Mouse (Mus musculus) lung, adult 18-20 months (tissue): ENCODE measurements around the gene Mlph.
A peak's percentile ranks its signal among the peaks of the same experiment; 100 is the strongest.

Experiments used
- DNase-seq, 2 experiments: peaks; one replicate each; pipeline ENCODE4 v3.0.0; 2022; ENCODE audit warnings: mixed read lengths in 2 of 2

The Mlph gene

DNA sequence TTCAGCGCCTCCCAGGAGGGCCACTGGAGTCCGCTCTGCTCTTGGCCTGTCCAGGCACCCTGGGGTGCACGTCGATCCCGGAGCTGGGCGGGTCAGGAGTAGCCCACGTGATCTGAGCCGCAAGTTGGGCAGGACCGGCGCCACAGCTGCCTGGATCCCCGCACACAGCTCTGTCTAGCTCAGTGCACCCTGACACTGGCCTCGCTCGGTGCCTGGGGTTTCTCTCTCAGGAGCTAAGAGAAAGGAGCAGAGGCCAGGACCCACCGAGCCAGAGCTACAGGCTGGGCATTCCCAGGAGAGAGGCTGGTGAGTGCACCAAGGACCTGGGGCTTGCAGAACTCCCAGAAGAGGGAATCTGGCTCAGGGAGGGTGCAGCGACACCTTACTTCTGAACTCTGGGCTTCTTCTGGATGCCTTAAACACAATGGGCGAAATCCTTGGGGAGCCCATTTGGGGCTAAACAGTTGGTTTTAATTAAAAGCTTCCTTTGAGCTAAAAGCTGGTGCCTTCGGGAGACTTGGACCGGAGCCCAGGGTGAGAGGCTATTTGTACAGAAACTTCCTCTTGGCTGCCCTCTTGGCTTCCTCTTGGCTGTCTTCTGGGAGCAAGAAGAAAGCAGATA, at the start of gene Mlph:
TSS of gene Mlph (plus strand) at position 138 of the 622 bp plus-strand sequence.
- peak; percentile 75 to 81 for DNase-seq

DNA sequence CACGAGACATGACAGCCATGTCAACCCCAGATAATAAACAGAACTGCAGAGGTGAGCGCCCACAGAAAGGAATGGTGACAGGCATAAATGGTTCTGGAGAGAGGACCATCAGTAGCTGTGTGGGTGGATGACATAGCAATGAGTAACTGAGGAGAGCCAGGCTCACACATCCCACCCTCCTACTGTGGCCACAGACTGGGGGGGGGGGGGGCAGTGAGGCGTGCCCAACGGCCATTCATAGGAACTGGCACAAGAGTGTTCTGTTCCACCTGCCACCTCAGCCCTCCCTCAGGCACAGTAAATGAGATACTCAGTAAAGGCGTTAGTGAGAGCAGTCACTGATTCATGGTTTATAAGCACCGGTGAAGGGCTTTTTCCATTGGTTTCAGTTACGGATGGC, 48.2 kb upstream of the Mlph start:
- no peak for DNase-seq

DNA sequence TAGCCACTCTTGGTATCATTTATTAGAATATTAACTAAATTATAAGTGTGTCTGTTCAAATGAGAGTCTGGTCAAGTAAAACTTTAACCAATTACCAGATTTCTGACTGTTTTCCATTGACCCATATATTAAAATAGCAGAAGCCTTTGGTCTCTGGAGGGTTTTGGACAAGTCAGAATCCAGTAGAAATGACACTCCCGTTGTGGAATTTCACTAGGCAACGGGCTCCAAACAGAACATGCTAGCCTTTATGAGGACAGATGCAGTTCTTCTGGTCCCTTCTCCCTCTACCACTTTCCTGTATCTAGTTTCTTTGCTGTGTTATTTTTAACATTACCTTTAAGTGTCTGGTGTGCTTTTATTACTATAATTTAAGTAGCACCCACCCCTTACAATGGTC, 44.3 kb upstream of the Mlph start:
- no peak for DNase-seq

DNA sequence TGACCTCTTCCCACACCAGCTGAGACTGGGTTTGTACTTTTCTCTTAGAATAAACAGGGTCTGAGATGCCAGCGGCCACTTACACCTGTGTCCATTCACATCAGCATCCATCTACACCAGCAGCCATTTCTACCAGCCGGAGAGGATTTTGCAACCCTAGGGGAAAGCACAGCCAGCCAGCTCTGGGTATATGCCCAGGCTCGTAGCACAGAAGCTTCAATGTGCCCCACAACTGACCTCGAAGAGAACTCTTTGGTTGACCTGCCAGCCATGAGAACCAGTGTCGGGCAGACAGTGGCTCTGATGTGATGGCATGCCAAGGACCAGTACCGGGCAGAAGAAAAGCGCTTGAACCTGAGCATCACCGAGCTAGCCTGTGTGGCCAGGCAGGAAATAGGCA, 39.5 kb upstream of the Mlph start:
- no peak for DNase-seq

DNA sequence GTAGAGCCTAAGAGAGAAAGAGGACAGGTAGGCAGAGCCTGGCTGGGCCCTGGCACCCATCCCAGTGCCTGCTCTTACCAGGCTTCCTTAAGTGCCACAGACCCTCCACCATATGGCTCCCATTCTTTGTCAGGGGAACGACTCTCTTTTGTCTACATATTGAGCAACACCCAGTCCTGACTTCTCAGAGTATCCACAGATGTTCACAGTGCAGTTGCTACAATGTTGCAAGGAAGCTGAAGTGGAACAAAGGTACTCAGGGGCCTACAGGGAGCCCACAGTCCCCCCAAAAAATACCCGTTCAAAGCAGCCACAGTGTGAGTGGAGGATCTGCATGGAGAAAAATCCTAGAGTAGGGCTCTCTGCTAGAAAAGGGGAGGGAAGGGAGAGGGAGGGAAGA, 38.9 kb upstream of the Mlph start:
- DNase-seq: peak in 1 of 2 experiments; percentile 28

DNA sequence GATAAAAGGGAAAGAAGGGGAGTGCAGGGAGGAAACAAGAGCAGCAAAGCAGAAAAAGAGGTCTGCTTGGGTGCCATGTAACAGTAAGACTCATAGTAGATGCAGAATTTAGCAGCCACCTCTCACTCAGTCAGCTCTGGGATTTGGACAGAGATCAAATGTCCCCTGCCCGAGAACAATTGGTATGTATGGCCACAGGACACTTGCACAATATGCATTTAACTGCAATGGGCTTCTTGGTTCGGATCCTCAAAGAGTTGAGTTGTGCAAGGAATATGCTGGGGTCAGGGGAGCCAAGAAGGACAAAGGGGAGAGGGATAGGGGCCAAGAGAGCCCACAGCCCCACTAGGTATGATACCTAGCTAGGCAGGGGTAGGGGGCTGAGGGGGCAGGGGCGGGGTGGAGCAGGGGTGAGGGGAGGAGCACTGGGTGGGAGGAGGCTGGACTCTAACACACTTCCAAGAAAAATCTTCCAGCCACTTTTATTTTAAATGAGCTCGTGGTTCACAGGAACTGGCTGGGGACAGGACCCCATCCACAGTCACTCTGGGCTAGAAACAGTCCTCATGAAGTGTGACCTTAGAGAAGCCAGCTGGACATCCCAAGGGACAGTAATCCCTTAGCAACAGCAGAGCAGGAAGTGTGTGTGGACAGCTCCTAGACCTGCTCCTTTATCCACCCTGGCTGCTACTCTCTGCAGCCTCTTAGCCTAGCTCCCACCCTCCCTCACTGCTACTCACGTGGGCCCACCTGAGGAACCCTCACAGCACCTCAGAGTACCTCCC, 38.2 kb upstream of the Mlph start:
- peak; percentile 37 to 67 for DNase-seq

DNA sequence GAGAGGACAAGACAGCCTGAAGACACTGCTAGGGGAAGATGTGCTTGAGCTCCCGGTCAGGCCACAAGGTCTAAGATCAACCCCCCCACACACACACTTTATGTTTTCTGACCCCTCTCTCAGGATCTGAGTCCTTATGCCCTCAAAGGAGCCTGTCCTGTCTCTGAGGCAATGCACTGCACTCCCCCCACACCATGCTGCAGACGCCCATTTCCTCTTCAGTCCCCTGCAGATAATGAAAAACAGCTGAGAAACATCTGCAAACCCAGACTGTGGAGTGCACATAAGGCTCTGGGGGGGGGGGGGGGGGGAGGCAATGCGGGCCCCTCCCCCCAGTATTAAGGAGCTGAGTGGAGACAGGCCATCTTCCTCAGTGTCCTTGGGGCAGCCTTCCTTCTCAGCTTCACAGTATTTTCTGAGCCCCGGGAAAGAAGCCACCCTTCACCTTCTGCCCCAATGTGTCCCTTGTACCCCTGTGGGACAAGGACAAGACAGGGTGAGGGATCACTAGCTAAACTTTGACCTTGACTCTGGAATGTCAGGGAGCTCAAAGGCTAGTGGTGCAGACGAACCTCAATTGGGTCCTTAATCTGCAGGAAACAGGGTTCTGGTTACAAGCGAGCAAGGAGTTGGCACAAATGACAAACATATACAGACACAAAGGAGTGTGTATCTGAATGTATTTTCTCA, 29.0 kb upstream of the Mlph start:
- DNase-seq: no peak

DNA sequence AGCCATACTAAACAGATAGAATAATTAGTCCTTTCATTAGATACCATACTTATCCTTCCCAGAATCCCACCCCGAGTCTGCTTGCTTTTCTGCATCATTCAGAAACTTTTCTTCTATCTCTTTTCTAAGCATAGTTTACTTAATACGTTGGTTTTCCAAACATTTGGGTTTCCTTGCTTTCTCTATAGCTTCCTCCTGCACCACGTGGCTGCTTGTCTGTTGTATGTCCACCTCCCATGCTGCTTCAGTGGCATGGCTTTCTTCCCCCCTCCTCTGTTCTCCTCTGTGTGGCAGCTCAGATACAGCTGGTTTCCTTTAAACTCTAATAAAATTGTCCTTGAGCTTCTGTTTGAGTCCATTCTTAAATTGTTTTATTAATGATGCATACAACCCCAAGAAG, 20.4 kb upstream of the Mlph start:
- DNase-seq: no peak

DNA sequence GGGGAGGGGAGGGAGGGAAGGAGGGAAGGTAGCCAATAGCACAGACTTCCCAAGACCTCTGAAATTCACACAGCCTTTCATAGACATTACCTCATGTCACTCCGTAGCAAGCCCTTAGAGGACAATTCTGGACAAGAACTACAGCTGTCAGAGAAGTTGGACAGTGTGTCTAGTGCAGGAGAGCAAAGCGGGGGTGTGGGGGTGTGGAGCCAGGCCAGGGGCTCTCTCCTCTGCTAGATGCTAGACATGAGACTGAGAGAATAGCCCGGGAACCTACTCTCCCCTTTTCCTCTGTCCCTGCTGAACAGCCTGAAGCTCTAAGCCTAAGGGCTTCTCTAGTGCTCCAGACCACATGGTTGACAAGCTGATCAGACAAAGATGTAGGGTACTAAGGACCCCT, 19.9 kb upstream of the Mlph start:
- DNase-seq: no peak

DNA sequence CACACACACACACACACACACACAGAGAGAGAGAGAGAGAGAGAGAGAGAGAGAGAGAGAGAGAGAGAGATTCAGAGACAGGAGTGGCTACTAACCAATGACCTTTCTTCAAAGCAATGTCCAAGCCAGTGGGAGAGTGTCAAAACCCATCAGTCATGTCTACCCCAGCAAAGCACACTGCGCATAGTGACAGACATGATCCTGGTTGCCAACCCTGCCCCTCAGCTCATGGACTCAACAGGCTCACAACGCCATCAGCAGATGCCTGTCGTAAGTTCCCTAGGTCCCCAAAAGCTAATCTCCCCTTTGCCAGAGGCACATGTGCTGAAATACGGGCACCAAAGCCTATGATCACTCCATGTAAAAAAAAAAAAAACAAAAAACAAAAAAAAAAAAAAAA, 18.6 kb upstream of the Mlph start:
- no peak for DNase-seq

DNA sequence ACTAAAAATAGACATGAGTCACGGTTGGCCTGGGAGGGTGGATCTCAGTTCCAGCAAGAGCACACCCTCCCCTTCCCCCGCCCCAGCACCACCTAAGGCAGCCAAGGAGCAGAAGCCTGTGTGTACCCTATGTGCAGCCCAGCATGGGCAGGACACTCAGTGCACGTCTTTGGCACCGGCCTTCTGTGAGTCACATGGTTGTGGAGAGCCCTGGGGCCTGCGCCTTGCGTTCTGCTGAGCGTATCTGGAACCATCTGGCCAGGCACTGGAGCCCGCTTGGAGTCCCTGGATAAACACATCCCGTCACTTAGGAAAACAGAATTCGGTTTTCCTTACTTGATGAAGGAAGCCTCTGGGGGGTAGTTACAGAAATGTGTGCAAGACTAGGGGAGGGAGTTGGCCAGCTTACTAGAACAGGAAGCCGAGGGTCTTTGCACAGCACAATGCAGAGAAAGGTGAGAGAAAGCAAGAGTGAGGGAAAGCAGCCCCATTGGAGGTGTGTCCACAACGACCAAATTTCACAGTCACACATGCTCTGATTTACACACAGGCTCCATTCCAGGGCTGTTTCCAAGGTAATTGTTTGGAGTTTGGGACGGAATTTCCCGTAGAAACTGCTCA, 18.0 kb upstream of the Mlph start:
- peak; percentile 65 to 75 for DNase-seq

DNA sequence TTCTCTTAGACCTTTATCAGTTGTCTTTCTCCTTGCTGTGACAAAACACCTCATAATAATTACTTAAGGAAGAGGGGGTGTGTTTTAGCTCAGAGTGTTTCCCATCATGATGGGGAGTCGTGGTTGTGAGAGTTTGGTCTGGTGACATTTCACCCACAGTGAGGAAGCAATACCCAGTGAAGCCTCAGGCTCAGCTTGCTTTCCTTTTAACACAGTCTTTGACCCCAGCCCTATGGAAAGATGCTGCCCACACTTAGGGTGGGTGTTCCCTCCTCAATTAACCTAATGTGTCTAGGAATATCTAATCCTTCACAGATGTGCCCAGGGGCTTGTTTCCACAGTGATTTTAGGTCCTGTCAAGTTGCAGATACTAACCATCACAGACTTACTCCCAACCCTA, 16.9 kb upstream of the Mlph start:
- no peak for DNase-seq

DNA sequence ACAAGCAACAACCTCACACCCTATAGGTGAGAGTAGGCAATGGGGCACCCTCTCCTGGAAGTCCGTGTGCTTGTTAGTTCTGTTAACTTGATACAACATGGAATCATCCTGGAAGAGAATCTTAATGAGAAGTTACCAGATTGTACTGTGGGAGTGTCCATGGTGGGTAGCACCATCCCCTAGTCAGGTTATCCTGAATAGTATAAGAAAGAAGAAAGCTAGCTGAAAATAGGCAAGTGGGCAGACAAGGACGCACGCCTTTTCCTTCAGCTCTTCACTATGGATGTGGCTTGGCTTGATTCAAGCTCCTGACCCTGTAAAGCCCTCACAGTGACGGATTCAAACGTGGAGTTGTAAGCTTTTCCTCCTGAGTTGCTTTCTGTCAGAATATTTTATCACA, 15.1 kb upstream of the Mlph start:
- no peak for DNase-seq

DNA sequence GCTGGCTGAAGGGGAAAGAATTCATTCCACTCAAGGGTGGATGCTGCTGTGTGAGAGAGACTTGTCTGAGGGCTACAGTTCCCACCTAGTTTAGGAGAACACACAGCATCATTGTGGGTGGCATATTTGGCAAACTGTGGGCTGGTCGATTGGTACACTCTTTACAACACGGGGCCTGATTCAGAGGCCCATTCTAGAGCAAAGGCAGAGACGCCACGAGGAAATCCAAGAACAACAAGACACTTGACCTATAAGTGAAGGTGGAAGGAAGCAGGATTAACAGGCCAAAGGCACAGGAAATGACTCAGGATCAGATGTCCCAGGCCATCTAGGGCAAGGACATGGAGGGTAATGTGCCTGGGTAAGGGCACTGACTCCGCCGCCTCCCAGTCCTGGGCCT, 14.5 kb upstream of the Mlph start:
- DNase-seq: peak; percentile 46 to 50

DNA sequence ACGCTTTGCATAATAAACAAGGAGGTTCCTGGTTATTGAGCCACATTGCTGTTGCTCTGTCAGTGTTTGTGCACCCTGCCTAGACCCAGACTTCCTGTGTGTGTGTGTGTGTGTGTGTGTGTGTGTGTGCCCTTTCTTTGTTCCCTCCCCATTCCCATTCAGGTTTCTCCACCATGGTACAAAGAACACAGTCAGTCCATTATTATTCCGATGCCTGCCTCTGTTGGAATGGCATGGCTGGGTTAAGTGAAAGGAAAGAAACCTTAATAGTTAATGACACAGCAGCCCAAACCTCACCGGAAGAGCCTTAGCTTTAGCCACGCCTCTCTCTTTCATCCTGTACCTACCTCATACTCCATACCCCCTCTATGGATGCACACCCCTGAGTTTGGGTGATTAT, 13.6 kb upstream of the Mlph start:
- no peak for DNase-seq

DNA sequence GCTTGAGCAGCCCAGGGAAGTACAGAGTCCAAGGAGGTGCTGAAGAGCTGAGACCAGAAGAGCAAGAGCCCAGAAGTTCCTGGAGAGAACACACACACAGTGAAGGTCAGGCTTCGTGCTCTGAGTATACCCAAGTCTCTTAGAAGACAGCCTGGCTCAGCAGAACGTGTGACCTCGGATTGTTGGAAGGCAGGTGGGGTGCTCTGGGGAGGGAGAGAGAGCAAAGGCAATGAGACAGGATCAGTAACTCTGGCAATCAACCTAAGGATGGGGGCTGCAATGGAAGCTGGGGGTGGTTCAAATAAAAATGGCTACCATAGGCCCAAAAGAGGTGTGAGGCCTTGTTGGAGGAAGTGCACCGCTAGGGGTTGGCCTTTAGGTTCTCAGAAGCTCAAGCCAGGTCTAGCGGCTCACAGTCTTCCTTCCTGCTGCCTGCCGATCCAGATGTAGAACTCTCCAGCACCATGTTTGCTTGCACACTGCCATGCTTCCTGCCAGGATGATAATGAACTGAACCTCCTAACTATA, 13.1 kb upstream of the Mlph start:
- DNase-seq: no peak

DNA sequence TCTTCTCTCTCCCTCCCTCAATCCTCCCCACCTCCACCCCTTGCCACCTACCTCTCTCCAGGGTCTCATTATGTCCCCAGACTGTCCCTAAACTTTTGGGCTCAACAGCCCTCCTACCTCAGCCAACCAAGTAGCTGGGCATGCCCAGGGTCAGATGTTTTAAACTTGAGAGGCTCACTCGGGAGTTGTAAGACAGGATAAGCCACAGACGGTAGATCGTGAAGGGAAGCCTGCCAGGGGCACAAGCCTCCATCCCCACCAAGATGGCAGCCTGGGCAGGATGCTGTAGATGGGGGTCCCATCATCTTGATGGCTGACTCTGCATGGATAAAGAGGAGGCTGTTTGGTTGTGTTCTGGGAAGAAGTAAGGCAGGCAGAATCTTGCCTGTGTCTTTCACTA, 12.1 kb upstream of the Mlph start:
- no peak for DNase-seq

DNA sequence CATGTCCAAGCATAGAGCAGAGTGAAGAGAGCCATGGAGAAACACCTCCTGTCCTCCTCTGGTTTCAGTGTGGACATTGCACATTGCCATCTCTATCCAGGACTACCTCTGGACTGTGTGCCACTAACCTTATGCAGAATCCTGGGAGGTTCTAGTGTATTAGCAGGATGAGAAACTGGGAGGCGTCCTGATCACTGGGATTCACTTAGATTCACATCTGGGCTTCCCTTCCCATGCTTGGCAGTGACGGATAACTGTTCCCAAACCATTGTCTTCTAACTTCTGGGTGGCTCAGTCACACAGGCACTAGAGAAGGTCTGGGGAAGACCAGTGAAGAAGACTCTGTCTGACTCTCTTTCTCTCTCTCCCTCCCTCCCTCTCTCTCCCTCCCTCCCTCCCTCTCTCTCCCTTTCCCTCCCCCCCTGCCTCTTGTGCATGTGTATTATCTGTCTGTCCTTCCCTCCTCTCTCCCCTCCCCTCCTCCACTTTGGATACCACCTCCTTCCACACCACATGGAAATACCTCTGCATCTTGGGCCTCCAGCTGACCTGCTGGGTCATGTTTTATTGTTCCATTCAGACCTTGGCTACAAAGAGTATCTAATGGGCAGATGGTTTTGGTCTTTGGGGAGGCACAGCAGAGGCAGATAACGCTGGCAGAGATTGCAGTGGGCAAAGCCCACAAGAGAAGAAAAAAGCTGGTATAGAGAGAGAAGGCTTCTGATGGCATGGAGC, 11.5 kb upstream of the Mlph start:
- no peak for DNase-seq

DNA sequence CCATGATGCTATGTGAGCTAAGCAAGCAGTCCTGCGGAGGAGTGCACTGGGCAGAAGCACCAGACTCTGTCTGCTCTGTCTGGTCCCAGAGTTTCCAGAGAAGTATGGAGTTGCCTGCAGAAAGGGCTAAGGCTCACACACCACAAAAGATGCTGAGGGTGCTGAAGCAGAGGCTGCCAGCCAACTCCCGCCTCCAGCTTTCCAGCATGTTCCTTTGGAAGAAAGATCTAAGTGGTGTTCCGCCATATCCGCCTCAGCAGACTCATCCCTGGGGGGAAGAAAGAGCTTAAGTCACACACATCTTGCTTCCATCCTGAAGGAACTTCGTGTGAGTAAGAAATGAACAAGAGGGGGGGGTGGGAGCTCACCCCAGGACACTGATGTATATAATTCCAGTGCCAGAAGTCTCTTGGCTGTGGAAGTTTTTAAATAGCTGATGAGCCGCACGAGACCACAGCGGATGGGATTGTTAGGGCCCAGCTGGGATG, 10.9 kb upstream of the Mlph start:
- no peak for DNase-seq

DNA sequence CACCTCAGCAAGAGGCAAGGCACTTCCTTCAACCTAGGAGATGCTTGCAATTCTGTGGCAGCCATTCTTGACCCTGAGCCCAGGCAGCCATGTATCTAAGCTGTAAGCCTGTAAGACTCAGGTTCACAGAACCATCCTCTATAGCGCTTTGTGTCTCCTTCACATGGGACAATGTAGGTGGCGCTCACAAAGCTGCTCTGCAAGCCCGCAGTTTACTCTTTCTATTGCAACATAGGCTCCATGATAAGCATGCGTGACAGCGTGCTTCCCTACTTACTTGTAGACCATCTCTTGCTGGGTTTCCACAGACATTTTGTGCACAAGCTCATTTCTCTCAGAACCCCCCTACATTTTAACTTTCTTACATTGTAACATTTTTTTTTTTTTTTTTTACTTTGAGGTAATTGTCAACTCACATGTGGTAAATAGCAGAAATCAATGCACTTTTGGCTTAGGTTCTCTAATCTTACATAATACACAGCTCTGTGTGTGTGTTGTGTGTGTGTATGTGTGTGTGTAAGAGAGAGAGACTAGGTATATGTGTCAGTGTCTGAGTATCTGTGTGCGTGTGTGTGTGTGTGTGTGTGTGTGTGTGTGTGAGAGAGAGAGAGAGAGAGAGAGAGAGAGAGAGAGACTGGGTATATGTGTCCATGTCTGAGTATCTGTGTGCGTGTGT, 10.0 kb upstream of the Mlph start:
- no peak for DNase-seq

DNA sequence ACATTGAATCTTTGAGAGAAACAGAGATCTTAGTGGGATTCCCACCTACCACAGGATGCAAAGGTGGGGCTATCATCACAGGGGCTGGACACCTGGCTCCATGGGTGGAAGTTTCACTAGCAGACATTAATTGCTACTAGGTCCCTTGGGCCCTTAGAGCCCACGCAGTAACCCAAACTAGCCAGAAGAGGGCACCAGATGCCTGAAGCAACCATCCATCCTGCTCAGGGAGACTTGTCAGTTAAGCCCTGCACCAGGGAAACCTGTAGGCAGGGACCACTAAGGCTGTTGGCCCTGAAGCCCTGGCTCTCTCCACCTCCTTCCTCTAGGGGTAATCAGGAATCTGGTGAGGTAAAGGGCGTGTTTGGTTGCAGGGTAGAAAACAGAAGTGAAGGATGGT, 8.5 kb upstream of the Mlph start:
- DNase-seq: peak; percentile 53 to 68

DNA sequence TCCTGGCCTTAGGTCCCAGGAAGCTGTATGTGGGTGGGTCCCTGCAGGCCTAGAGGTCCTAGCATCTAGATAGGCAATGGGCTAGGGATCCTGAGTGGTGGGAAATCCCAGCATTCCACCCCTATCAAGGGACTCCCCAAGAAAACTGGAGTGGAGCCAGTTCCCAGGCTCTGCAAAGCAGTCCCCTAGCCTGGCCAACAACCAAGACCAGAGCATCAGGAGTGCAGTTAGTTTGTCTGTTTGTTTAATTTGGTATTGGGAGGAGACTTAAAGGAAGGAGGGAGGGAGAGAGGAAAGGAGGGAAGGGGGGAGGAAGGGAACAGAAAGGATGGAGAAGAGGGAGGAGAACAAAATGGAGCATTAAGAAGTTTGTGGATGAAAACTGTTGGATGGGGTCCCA, 5.7 kb upstream of the Mlph start:
- no peak for DNase-seq
